Mouse (Mus musculus): ENCODE measurements at regions not wholly inside any gene's neighbourhood (a gene's known extent, or its start where the extent isn't known, plus 50 kb on each side); places are given as distances from the start of the nearest gene placed in this dataset.
A peak's percentile ranks its signal among the peaks of the same experiment; 100 is the strongest.

DNA sequence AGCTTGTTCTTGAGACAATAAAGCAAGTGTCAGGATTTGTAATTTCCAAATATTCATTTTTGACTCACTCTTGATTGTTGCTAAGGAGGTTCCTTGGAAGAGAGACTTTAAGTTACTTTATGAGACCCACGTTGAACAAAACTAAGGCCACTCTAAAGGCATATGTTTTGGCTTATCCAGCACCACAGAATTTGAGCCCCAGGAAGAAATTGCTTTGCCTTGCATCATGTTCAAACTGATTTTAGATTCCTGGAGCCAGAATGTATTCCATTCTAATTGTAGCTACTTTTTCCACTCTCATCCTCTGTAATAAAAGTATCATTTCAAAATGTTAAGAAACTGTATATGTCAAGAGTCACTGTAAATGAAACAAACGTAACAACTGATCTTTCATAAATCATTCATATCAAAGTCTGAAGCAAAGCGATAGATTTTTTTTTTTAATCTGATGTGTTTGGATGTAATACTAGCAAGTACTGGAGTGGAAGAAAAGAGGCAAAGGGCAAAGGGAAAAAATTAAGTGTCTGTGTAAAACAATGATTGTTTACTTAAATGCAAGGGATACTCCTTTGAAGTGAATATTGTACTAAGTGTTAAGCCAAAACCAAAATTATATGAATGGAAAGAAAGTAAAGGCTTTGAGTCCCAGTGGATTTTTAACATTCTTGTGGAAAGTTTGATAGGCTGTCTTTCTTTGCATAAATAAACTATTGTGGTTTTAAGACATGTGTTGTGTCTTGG is 301.7 kb upstream of the Mef2c start:
- no peak for TF ChIP-seq GATA4 (IDR thresholded peaks at IDR 0.05; ENCODE audit: insufficient replicate concordance, low read length)

DNA sequence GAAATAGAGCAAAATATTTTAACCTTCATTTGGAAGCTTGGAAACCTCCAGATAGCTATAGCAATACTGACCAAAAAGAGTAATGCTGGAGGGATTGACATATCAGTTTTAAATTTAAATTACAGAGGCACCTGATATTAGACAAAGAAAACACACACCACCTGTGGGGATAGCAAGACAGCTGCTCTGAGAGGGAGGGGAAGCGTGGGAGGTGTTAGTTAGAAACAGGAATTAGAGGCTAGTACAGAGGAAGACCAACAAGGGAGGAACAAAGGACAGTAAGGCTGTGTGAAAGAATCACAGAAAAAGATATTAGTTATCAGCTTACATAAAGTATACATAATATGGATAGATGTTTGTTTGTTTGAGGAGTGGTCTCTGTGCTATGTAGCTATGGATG is 297.2 kb upstream of the Mef2c start:
- TF ChIP-seq GATA4 (IDR thresholded peaks at IDR 0.05; ENCODE audit: insufficient replicate concordance, low read length), result no peak

DNA sequence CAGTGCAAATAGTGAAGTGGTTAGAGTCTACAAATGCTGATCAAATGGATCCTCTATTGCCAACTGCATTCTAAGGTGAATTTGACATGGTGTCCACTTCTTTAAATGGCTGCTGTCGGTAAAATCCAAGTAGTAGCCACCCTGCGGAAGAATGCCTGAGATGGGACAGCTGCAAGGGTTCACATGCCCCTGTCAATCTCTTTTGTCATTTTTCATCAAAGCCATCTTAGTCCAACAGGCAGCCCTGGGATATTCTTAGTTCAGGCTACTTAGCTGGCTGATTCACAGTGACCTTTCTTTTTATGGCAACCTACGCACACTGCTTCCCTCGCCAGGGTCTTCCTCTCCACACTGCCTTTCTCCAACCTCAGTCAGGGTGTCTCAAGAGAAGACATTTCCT is 296.3 kb upstream of the Mef2c start:
- no peak for TF ChIP-seq GATA4 (IDR thresholded peaks at IDR 0.05; ENCODE audit: insufficient replicate concordance, low read length)

DNA sequence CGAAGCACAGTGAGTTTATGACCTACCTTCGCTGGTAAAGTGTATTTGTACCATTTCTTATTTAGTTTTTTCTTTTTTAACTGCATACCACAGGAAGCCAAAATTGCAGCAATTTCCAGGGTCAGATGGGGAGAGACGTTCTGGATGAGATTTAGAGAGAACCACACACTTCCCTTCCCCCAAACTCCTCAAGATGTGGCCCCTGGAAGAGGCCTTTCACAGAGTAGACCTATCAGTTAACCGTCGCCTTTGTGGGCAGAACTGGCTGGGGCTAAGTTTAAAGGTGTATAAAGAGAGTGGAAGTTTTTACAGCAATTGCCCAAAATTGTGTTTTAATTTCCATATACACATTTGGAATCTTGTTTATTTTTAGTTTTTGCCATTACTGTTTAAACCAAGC is 295.7 kb upstream of the Mef2c start:
- TF ChIP-seq GATA4 (IDR thresholded peaks at IDR 0.05; ENCODE audit: insufficient replicate concordance, low read length), result no peak

DNA sequence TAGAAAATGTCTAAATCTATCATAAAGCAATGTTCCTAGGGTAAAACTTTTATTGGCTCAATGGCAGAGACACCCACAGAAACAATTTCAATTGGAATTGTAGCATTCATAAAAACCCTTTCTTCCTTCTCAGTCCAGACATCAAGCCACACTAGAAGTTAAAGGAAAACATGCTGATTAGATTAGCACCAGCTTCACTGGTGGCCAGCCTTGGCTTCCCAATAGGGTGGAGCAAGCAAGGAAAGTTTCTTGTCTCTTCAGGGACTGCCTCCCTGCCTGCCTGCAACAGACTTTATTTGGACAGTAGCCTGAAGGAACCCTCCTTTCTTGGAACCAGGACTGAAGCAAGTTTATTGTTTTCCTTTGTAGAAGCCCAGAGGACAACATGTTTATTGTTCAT is 289.0 kb upstream of the Mef2c start:
- TF ChIP-seq GATA4 (IDR thresholded peaks at IDR 0.05; ENCODE audit: insufficient replicate concordance, low read length), result no peak

DNA sequence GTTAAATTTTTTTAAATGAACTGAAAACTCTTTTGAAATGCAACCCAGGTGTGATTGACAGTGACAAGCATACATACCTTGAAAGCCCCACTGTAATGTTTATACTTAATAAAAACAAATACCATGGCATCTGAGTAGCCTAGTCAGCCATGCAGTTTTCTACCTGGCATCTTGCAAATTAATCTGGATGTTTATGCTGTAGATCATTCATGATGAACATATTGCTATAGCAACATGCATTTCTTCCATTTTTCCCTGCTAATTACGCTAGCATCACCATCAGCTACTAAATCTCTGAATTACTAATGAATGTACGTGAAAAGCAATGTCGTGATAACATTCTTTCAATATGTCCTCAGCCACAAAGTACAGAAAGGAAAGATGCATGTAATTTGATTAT is 287.4 kb upstream of the Mef2c start:
- TF ChIP-seq GATA4 (IDR thresholded peaks at IDR 0.05; ENCODE audit: insufficient replicate concordance, low read length), result no peak

DNA sequence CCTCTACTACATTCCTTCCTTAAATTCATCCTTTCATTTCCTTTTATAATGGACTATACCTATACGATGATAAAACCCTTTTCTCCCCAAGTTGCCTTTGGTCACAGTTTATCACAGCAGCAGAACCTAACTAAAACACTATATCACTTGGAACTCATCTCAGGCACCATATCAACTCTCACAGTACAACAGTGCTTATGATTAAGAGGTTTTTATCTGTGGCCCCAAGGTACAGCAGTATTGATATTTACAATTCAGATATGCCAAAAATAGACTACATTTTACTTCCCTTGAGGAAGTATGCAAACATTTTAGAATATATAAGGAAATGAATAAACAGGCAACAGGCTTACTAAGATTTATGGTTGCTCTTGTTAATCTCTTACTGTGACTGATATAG is 251.4 kb upstream of the Mef2c start:
- TF ChIP-seq GATA4 (IDR thresholded peaks at IDR 0.05; ENCODE audit: insufficient replicate concordance, low read length), result no peak

DNA sequence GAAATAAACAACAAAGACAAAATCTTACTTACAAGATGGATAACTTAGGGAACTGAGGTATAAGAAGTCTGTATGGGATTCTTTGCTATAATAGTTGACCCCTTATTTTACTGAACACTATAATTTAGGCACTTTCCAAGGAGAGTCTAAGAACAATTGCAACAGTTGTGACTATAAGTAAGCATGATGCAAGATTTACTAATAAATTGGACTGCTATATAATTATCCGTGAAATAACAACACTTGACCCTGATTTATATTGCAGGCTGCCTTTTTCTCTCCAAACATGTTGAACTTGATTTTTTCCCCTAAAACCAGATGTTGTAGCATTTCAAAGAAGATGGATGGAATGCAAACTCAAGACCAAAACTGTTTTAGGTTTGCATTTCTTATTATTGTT is 237.2 kb upstream of the Mef2c start:
- TF ChIP-seq GATA4 (IDR thresholded peaks at IDR 0.05; ENCODE audit: insufficient replicate concordance, low read length), result no peak

DNA sequence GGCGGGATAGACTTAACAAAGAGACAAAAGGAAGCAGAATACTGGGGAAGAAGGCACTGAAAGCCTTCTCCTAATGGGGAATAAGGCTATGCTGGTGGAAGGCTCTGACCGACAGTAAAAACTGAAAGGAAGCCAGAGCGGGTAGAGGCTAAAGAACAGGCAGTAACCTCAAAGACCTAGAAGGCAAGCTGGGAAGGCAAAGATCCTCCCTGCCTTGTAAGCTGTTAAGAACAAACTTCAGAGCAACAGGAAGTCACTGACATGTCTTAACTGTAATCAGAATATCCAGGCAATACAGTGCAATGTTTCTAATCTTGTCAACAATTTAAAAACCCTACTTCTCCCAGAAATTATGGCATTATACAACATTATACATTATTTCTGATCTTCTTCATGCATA is 235.2 kb upstream of the Mef2c start:
- no peak for TF ChIP-seq GATA4 (IDR thresholded peaks at IDR 0.05; ENCODE audit: insufficient replicate concordance, low read length)

DNA sequence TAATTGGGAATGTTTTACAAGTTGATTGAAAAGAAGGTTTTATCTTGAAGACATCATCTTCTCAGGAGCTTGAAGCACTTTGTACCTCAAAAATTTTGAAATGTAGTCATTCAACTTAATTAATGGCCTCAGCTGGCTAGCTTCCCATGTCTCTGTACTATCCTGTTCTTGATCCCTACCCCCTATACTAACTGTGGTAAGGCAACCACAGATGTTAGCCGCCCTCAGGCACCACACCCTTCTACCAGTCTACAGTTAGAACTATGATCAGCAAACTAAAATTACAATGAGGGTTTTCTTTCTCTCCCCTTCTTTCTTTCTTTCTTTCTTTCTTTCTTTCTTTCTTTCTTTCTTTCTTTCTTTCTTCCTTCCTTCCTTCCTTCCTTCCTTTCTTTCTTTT is 225.1 kb upstream of the Mef2c start:
- TF ChIP-seq GATA4 (IDR thresholded peaks at IDR 0.05; ENCODE audit: insufficient replicate concordance, low read length), result no peak

DNA sequence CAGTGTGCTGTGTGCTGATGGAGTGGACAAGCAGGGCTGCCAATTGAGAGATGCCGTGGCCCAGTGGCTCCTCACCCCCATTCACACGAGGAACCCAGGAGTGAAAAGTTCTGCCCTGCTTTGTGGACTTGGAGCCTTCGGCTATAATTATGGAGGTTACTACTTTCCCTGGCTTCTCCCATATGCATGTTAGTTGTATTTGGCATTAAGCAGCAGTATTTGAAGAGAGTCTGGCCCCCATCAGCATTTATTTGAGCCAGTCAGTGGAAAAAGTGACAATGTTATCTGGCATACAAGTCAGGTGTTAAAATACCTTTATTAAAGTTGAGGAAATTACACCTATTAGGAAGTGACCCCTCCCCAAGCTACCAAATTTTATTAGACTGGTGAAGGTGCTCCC is 196.1 kb upstream of the Mef2c start:
- no peak for TF ChIP-seq GATA4 (IDR thresholded peaks at IDR 0.05; ENCODE audit: insufficient replicate concordance, low read length)

DNA sequence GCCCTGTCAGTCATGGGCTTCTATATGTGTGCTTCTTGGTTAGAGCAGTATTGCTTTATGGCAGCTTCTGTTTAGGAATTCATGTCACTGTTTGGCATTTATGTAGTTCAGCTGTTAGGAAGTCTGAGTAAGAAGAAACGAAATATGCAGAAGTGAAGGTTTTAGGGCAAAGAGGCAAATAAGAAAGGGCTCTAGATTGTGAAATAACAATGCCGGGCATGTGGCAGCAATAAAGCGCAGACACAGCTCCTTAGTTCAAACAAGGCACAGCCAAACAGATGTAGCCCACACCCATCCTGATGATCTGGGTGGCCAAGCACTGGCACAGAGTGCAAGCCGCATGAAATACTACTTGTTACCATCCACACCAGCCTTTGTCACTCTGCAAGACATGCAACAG is 175.3 kb upstream of the Mef2c start:
- no peak for TF ChIP-seq GATA4 (IDR thresholded peaks at IDR 0.05; ENCODE audit: insufficient replicate concordance, low read length)

DNA sequence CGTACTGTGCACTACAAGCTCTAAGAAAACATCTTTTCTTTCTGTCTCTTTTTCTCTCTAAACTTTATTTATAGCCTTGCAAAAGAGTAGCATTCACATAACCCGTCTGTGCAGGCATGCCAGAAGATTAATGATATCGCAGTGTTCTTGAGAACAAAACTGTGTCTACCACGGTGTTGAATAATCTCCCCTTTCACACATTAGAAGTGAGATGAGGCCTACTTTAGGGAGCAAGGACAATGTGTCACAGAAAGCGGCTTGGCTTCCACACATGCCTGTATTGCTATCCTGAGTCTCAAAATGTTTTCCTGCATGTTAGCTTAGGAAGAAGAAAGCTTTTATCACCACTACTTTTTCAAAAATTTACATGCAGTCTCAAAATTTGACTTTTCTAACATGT is 170.1 kb upstream of the Mef2c start:
- no peak for TF ChIP-seq GATA4 (IDR thresholded peaks at IDR 0.05; ENCODE audit: insufficient replicate concordance, low read length)

DNA sequence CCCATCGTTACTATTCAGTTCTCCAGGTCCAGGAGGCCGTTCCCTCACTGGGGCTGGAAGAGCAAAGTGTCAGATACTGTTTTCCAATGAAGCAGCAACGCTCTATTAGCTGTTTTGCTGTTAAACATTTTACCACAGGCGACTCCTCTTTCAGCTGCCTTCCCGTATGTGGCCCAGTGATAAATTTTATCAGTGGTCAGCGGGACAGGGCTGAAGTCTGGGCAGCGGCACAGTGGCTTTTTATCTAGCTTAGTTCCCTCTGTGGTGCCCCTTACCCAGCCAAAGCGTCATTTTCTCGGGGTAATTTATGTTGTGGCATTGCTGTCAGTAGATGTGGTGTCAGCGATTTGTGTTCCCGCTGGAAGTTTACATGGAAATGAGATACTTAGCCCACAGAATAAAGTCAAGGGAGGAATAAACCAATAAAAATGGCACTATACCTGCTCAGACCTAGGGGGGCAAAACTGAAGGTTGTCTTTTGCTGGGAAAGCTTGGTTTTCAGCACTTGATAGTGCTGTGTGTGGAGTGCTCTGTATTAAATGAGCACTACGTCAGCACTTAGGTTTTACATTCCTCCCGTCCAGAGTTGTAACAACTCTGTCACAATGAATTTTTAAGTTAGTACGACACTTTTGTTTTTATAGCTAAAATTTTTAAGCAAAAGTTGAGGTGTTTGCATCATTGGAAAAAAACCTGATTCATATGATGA is 159.1 kb upstream of the Mef2c start:
- no peak for TF ChIP-seq GATA4 (IDR thresholded peaks at IDR 0.05; ENCODE audit: insufficient replicate concordance, low read length)

DNA sequence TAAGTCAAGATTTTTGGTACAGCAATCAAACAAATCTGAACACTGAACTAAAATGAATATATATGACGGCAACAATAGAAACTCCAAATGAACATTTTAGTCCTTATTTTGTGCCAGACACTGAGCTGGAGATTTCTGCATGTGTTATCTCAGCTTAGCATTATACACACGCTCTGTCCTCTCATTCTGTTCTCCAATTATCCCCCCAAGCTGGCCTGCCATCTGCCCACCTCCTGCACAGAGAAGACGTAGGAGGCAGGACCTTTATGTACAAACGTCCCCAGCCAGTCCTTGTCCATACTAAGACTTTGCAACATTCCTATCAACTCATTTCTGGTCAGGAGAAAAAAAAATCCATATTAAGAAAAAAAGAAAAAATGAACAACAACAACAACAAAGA is 148.5 kb upstream of the Mef2c start:
- no peak for TF ChIP-seq GATA4 (IDR thresholded peaks at IDR 0.05; ENCODE audit: insufficient replicate concordance, low read length)

DNA sequence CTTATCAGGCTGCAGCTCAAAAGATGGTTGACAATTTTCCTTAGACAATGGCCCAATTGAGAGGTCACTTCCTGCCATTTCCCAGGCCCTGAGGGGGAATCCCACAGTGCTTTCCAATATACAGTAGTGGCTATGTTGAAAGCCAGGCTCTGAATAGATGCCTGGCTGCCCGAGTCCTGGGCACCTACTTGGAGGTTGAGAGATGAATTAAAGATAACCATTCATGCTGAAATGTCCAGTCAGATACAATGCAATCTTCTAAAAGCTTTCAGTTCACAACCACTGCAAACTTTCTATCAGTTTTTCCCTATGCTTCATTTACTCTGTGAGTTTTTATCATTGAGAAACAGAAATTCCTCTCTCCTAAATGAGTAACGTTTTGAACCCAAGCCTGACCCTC is 143.3 kb upstream of the Mef2c start:
- peak; percentile 24; the same call in 1 of the 2 replicates for TF ChIP-seq GATA4 (IDR thresholded peaks at IDR 0.05; ENCODE audit: insufficient replicate concordance, low read length)

Data from liver, adult (tissue).